Mouse (Mus musculus): ENCODE results near the gene Gm11237.
"Not testable (repeated sequence)": the region's sequence is repeated elsewhere in the genome, so short reads cannot be mapped to it uniquely, and the experiment has no call there.

Gm11237 gene

DNA sequence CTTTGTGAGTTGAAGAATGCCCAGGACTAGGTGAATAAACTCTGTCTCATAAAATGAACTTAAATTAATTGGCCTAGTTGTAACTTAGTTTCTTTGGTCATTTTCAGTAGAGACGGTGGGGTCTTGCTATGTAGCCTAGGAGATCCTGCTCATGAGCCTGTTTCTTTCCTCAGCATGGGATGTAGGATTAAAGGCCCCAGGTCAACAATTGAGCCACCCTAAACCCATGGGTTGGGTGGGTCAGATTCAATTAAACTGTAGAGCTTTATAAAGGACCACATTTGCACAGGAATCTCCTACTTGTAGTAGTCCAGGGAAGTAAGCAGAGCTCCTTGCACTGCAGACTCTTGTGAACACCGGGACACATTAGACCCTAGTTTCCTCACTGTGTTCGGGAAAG is at the start of gene Gm11237:
Gm11237 (plus strand) TSS at position 301 of the 400 bp plus-strand sequence.
- in situ Hi-C loops (cut with MseI, MboI), result not testable (repeated sequence)

- in situ Hi-C loops (cut with MseI, MboI), result loop anchor here (25.0 kb wide), 3 partner anchors 113 to 363 kb away; partner anchors contain the start of gene 2310002L09Rik (in 1 of the 2)
These were observed 23.5 kb upstream of the Gm11237 start for GRCm38 (mm10) chr4:73599248-73599647.

GRCm38 (mm10) chr4:73607581-73607980 is 15.2 kb upstream of the Gm11237 start, which contains the start of gene Gm11238:
Gm11238 (plus strand) TSS chr4:73607881.
- in situ Hi-C loops (cut with MseI, MboI), result not testable (repeated sequence)

GRCm38 (mm10) chr4:73637821-73638220 is 15.0 kb downstream of the Gm11237 start, which contains the start of gene Gm11236:
Gm11236 (plus strand) TSS chr4:73638121.
- in situ Hi-C loops (cut with MseI, MboI), result not testable (repeated sequence)

GRCm38 (mm10) chr4:73661864-73662263 is 39.1 kb downstream of the Gm11237 start:
- in situ Hi-C loops (cut with MseI, MboI), result not testable (repeated sequence)

GRCm38 (mm10) chr4:73668054-73668453 is 45.3 kb downstream of the Gm11237 start, which contains the start of gene Gm11239:
Gm11239 (plus strand) TSS chr4:73668354.
- in situ Hi-C loops (cut with MseI, MboI), result not testable (repeated sequence)
